Comparison of ENCODE assay signal across 17 mouse cellular contexts in the genomic region with DNA sequence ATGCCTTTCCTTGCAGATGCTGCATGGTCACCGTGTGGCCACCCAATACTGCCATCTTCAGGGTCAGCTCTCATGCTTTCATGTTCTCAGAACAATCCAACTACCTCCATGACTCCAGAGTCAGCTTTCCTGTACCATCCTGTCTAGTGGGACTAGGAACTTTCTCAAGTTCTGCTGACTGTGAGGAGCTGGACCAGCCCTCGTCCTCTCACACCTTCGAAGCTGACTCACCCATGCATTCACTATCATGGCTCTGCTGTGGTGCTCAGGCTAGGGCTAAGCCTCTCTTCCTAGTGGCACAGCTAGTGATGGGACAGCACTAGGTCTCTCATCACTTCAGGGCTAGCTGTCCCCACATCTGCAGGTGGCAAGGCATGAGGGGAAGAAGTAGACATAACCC. TPM values are rescaled to one million over a fixed set of nuclear protein-coding genes. Genes with fewer than 3 reads are reported as not detected.
DNase-seq lines count a peak whose midpoint lies in the region; ATAC-seq lines count a peak whose summit lies in the region.
"Had no signal": no experiment of that assay in that cellular context is flagged by ENCODE, and none has a peak within 500 bp of the region (broad histone marks: within the 10 kb centered on the region; RNA-seq: fewer than 3 reads in every experiment).

No protein-coding gene starts in this region.

- no peak for DNase-seq in liver, embryonic 13.5 days
- no peak for DNase-seq in liver
- DNase-seq in midbrain, embryonic 10.5 days (ENCODE audit: low spot score): no peak
- no peak for DNase-seq in left cerebral cortex, postnatal 14 days (ENCODE audit: low spot score in 2 of 2)
- DNase-seq: adrenal gland, adult 2 months; adrenal gland, postnatal 25 days; cerebellum, adult 2 months; cerebellum, postnatal 10 days; gastrocnemius, postnatal 14 days; heart, postnatal 36 days had no signal

- intact Hi-C loops in left cerebral cortex, postnatal 14 days (cut with DNase I): no loop called here

- 65% methylated on average over 3 of the region's 3 CpGs for WGBS in liver, embryonic 13.5 days (ENCODE audit: insufficient replicate concordance)
- WGBS in midbrain, embryonic 13.5 days: 90% methylated on average over 3 of the region's 3 CpGs
- 93% methylated on average over 3 of the region's 3 CpGs for WGBS in midbrain, embryonic 10.5 days

- H3K4me3 ChIP-seq in liver, embryonic 13.5 days (replicated peaks): no peak overlapping the region
- H3K4me3 ChIP-seq in midbrain, embryonic 13.5 days (replicated peaks): no peak overlapping the region
- no peak overlapping the region for H3K4me3 ChIP-seq in midbrain, embryonic 10.5 days
- H3K4me3 ChIP-seq: embryonic facial prominence, embryonic 15.5 days; erythroblast, embryonic 14.5 days; forebrain, embryonic 15.5 days; heart, embryonic 12.5 days; hindbrain, embryonic 15.5 days had no signal

- no peaks in the 10 kb centered on the region for H3K4me1 ChIP-seq in liver, embryonic 13.5 days (replicated peaks)
- H3K4me1 ChIP-seq in midbrain, embryonic 13.5 days (replicated peaks): no peaks in the 10 kb centered on the region
- H3K4me1 ChIP-seq in midbrain, embryonic 10.5 days: no peaks in the 10 kb centered on the region
- H3K4me1 ChIP-seq: embryonic facial prominence, embryonic 15.5 days; forebrain, embryonic 15.5 days; hindbrain, embryonic 15.5 days had no signal

- no peaks in the 10 kb centered on the region for H3K36me3 ChIP-seq in liver, embryonic 13.5 days
- H3K36me3 ChIP-seq in midbrain, embryonic 13.5 days: no peaks in the 10 kb centered on the region
- no peaks in the 10 kb centered on the region for H3K36me3 ChIP-seq in midbrain, embryonic 10.5 days
- H3K36me3 ChIP-seq: embryonic facial prominence, embryonic 15.5 days; forebrain, embryonic 15.5 days; heart, embryonic 12.5 days; hindbrain, embryonic 15.5 days had no signal

- no peak overlapping the region for H3K4me2 ChIP-seq in liver, embryonic 13.5 days
- H3K4me2 ChIP-seq in midbrain, embryonic 13.5 days (replicated peaks): no peak overlapping the region
- H3K4me2 ChIP-seq: embryonic facial prominence, embryonic 15.5 days; forebrain, embryonic 15.5 days; heart, embryonic 12.5 days; hindbrain, embryonic 15.5 days had no signal

- H3K27ac ChIP-seq in liver, embryonic 13.5 days: no peak overlapping the region
- H3K27ac ChIP-seq in midbrain, embryonic 13.5 days: no peak overlapping the region
- H3K27ac ChIP-seq in midbrain, embryonic 10.5 days (replicated peaks): no peak overlapping the region
- H3K27ac ChIP-seq: embryonic facial prominence, embryonic 15.5 days; forebrain, embryonic 15.5 days; hindbrain, embryonic 15.5 days had no signal

- H3K9ac ChIP-seq in liver, embryonic 13.5 days: no peak overlapping the region
- H3K9ac ChIP-seq in midbrain, embryonic 13.5 days (replicated peaks): no peak overlapping the region
- H3K9ac ChIP-seq: embryonic facial prominence, embryonic 15.5 days; forebrain, embryonic 15.5 days; heart, embryonic 12.5 days; hindbrain, embryonic 15.5 days had no signal

- H3K9me3 ChIP-seq in liver, embryonic 13.5 days (replicated peaks): no peaks in the 10 kb centered on the region
- H3K9me3 ChIP-seq in midbrain, embryonic 13.5 days: no peaks in the 10 kb centered on the region
- no peaks in the 10 kb centered on the region for H3K9me3 ChIP-seq in midbrain, embryonic 10.5 days (replicated peaks)
- H3K9me3 ChIP-seq: embryonic facial prominence, embryonic 15.5 days; forebrain, embryonic 15.5 days; heart, embryonic 12.5 days; hindbrain, embryonic 15.5 days had no signal

- 0 out of 2 replicates have a peak, but pooled peaks have one; percentile 39 for ATAC-seq in liver, embryonic 13.5 days (ENCODE audit: low read depth)
- ATAC-seq in midbrain, embryonic 13.5 days: 0 out of 2 replicates have a peak, but pooled peaks have one; percentile 27
- peak; percentile 15; the same call in 1 of the 2 replicates for ATAC-seq in megakaryocyte, adult 5-6 weeks (ENCODE audit: poor library complexity, severe bottlenecking)
- ATAC-seq: forebrain, embryonic 15.5 days had no signal

- no peaks in the 10 kb centered on the region for H3K27me3 ChIP-seq in liver, embryonic 13.5 days
- H3K27me3 ChIP-seq in midbrain, embryonic 13.5 days: no peaks in the 10 kb centered on the region
- no peaks in the 10 kb centered on the region for H3K27me3 ChIP-seq in midbrain, embryonic 10.5 days (ENCODE audit: low read depth, poor library complexity, severe bottlenecking)
- H3K27me3 ChIP-seq: embryonic facial prominence, embryonic 15.5 days; forebrain, embryonic 15.5 days; heart, embryonic 12.5 days; hindbrain, embryonic 15.5 days had no signal

RNA-seq across cellular contexts. Expression of a gene that starts 30.7 kb away (rescaled TPM):
- 16.0 and 19.8 TPM in 2 replicates for polyA plus RNA-seq in liver, embryonic 13.5 days (2015; fragmentation: Nextera tagmentation; extraction: Ambion mirVana)
- polyA plus RNA-seq in midbrain, embryonic 13.5 days (2015; fragmentation: Nextera tagmentation; extraction: Ambion mirVana): 1.6 and 5.0 TPM in 2 replicates
- polyA plus RNA-seq in midbrain, embryonic 10.5 days (2016; fragmentation: Nextera tagmentation; extraction: Ambion mirVana): 1.1 and 1.5 TPM in 2 replicates
- total RNA-seq in megakaryocyte, adult 5-6 weeks (2015): 5.0 and 11.1 TPM in 2 replicates
- 4.3 and 6.0 TPM in 2 replicates for total RNA-seq in megakaryocyte, adult 5-6 weeks (2017)
- total RNA-seq in left cerebral cortex, postnatal 14 days (2021): 1 to 10 TPM; 2.8 to 3.6 TPM
